Mouse (Mus musculus) ZHBTc4 (cell line): Measurements from ENCODE around the gene H2-Eb1.
A peak's percentile ranks its signal among the peaks of the same experiment; 100 is the strongest.

Experiments
- DNase-seq: peaks from one replicate; pipeline ENCODE4 v3.0.0-alpha.2; 2011; ENCODE audit warnings: low read depth, low spot score

Gene H2-Eb1

GRCm38 (mm10) chr17:34305380-34306030, at the start of gene H2-Eb1:
H2-Eb1 (plus strand) TSS chr17:34305867.
- peak; percentile 79 for DNase-seq

GRCm38 (mm10) chr17:34256501-34256900, 49.2 kb upstream of the H2-Eb1 start:
- DNase-seq, result no peak

DNA sequence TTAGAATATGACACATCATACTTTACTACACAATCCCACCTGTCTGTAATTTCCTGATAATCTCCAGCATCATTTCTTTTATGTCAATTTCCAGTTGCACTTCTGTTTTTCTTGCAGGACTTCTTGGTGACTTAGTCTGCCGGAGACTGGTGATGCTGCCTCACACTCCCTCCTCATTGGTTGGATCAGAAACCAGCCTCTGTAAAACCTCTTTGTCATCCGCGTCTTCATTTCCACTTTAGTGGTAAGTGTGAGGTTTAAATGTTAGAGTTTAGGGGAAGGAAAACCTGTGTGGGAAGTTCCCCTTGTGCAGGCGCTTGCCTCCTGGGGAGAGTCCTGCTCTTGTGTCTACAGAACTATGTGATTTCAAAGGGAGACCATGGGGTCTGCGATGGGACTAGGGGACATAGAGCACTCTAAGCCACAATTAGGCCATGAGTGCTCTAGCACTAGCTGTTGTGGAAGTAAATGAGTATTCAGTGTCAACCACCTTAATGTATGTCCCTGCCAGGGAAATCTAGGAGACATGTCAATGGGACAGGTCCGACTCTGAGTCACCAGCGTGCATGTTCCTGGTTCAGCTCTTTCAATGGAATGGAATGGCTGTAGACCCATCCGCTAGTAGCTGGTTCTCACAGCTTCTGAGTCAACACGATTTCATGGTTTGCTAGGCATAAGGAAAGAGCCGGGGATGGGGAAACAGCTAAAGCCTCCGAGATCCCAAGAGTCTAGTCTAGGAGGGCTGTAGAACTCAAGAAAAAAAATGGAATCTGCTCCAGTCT, 47.9 kb upstream of the H2-Eb1 start, which contains the start of gene H2-Ab1:
Gene H2-Ab1, plus strand, starts transcription at position 96 of the 782 bp plus-strand sequence.
- DNase-seq, result peak; percentile 49

DNA sequence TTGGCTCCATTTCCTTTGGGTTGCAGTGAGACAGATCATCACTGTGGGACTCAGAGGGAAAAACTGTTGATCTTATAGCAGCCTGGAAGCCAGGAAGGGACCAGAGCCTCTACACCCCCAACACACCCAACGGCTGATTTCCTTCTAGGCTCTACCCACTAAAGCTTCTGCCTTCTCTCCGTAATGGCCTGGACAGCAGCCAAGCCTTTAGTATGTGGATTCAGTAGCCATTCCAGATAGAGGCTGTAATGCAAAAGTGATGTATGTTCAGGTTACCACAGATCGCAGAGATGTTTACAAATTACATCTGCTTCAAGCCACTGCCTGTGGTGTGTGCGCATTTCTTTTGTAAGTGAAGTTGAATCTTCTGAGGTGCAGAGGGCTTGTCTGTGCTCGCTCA, 45.1 kb upstream of the H2-Eb1 start:
- no peak for DNase-seq

- DNase-seq, result peak; percentile 68
Observed at GRCm38 (mm10) chr17:34261502-34261901, 44.2 kb upstream of the H2-Eb1 start.

DNA sequence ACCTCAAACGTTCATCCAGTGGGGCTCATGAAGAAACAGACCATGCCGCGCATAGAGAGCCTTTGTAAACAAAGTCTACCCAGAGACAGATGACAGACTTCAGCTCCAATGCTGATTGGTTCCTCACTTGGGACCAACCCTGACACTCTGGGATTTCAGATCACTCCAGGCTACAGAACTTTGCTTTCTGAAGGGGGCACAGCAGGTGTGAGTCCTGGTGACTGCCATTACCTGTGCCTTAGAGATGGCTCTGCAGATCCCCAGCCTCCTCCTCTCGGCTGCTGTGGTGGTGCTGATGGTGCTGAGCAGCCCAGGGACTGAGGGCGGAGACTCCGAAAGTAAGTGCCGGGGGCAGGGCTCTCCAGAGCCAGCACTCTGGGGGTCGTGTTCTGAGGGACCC, 42.6 kb upstream of the H2-Eb1 start:
- DNase-seq, result peak; percentile 84

GRCm38 (mm10) chr17:34263811-34264371, 41.8 kb upstream of the H2-Eb1 start:
- DNase-seq, result peak; percentile 65

- peak; percentile 64 for DNase-seq
Observed at GRCm38 (mm10) chr17:34264452-34265351, 41.0 kb upstream of the H2-Eb1 start.

DNA sequence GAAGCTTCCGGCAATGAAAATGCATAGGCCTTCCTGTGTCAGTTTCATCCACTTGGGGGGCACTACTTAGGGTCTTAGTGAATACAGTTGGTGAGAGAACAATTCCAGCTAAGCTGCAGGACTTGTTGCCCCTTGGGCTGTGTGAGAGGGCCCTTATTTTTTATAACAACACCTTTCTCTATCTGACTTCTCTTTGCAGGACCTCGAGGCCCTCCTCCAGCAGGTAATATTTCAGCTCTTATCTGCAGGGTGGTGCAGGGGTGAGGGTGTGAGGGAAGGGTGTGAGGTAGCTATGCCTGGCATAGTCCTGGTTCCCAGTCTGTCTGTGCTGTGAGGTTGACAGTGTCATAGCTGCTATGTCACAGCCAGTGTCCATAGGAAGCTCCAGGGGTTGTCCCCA, 37.4 kb upstream of the H2-Eb1 start:
- DNase-seq, result no peak

- DNase-seq, result no peak
Observed at GRCm38 (mm10) chr17:34268748-34269147, 36.9 kb upstream of the H2-Eb1 start.

DNA sequence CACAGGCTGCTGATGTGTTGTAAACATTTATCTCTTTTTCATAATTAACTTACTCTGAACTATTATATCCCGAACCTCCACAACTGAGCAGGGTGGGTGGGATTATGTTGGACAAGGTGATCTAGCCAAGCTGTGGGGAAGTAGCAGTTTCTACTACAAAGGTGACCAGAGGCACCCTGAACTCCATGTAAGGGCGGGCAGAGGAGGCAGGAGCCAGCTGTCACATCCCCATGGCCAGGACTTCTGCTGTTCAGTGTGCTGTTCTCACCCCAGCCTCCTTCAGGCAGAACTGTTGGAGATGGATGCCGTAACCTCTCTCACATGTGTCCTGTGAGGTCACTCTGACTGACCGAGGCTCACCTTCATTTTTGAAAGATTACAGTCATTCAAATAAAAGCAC, 35.9 kb upstream of the H2-Eb1 start:
- DNase-seq, result no peak

DNA sequence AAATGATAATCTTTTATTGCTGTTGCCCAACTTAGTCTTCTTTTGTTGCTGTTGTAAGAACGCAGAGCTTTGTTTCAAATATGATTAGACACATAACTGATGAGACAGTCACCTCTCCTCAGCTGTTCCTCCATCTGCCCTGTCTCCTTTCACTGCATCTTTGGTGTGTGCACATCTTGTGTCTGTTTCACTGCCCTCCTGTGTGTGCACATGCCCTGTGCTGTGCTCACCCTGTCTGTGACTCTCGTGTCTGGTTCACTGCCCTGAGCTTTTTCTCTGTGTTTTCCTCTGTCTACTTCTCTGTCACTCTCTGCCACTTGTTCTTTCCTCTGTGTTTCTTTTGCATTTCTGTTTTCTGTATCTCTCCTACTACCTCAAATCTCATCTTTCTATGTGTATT, 35.4 kb upstream of the H2-Eb1 start:
- DNase-seq, result no peak

DNA sequence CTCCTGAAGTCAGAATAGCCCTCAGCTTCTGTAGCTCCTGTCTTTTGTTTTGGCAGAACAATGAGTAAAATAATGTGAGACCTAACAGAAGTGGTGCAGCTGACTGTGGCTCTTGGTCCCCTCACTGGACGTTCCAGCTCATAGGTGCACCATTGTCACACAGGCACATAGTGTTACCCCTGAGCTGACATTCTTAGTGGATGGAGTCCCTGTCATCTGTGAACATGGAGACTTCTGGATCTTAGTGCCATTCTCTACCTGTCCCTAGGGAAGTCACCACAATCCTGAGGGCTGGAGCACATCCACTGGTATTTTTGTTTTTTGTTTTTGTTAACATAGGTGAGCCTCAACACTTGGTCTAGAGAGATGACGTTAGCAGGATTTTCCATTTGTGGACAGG, 34.7 kb upstream of the H2-Eb1 start:
- no peak for DNase-seq

DNA sequence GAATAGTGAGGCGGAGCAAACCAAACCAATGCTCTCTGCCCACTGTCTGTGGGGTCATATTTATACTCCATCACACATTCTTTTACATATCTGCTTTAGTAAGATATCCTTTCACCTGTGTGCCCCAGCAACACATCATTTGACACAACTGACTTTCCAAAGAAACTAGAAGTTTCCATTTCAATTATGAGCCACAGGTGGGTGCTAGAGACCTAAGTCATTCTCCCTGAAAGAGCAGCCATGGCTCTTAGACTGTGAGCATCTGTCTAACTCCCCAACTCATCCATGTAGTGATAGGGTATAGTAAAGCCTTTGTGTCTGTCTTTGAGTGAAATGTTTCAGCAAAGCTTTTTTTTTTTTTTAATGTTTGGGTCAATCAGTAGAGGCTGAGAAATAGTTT, 33.6 kb upstream of the H2-Eb1 start:
- no peak for DNase-seq

DNA sequence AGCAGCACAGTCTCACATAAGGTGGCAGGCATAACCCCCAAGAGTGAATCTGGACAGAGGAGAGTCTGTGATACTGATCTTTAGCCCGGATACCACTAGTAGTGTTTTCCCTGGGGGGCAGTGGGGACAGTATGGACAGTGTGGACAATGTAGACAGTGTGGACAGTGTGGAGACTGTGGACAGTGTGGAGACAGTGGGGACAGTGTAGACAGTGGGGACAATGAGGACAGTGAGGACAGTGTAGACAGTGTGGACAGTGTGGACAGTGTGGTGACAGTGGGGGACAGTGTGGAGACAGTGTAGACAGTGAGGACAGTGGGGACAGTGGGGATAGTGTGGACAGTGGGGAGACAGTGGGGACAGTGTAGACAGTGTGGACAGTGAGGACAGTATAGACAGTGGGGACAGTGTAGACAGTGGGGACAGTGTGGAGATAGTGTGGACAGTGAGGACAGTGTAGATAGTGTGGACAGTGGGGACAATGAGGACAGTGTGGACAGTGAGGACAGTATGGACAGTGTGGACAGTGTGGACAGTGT, 25.1 kb upstream of the H2-Eb1 start:
- DNase-seq, result no peak

DNA sequence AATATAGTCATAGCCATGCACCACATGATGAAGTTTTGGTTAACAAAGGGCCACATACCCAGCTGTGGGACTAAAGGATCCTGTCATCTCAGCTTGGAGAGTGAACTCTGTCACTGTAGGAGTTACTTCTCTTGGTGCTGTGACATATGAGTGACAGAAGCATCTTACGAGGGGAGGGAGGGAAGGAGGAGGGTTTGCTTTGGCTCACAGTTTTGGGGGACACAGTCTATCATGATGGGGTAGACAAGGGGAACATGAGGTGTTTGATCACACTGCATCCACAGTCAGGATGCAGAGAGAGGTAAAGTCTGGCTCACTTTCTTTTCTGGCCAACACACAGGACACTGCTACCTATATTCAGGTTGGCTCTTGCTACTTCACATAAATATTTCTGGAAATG, 23.8 kb upstream of the H2-Eb1 start:
- DNase-seq, result no peak

DNA sequence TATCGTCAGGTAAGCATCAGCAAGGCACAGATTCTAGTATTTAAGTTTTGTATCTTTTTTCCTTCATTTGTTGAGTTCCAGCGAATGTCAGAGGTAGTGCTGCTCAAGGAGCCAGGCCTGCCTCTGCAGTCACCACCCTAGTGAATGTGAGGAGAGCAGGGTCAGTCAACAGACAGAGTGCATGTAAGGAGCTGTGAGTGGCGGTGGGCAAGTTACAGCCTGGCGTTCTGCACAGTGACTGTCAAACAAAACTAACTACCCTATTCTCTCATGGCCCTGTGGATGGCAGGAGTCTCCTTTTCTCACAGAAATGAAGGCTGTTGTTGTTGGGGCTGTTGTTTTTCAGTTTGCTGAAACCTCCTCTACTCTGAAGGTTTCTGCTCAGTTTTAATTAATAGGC, 20.3 kb upstream of the H2-Eb1 start:
- no peak for DNase-seq

DNA sequence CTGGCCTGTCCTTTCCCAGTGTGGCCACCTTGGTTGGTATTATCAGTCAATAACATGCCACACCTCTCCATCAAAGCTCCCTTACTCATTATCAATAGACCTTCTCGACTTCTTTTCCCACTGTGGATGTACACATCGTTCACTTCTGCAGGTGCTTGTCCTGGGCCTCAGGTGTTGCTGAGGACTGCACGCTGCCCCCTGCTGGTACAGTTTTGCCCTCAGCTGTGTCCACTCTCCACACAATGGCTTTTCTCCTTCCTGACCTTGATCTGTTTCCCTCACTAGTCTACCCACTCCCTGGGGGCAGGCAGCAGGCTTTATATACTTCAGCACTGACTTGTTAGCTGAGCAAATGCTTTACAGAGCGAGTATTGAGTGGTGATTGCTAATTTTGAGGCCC, 19.8 kb upstream of the H2-Eb1 start:
- DNase-seq, result no peak

DNA sequence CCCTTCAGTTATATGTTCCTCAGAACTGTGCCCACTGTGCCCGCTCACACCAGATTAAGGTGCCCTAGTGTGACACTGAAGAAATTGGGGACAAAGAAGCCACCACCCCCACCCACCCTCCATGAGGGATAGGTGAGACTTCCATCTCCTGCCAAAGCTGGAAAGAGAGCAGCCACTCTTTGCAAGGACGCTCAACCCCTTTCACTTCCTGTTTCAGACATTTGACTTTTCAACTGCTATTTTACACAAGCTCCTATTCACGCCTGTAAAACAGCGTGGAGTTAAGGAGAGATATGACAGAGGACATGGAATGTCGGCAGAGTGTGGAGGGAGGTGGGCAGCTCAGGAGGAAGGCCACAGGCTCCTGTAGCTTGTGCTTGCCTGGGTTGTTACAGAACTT, 19.2 kb upstream of the H2-Eb1 start:
- DNase-seq, result no peak

GRCm38 (mm10) chr17:34286999-34287398, 18.7 kb upstream of the H2-Eb1 start:
- no peak for DNase-seq

DNA sequence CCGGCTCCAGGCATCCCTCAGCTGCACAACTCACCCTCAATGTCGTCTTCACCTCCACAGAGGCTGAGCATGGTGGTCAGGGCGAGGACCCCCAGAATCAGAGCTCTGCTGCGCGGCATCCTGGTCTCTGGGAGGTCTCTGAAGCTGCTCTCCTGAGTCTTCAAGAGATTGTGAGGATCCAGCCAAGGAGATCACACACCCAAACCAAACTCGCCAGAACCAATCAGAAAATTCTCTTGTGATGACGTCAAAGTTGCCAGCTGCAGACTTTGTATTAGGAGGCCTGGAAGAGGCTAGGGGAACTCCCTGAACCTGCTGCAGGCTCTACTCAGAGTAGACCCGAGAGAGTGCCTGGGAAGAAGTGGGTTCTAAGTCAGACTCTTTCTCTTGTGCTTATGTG, 18.0 kb upstream of the H2-Eb1 start, which contains the start of gene H2-Aa:
Gene H2-Aa, minus strand, starts transcription at position 176 of the 400 bp plus-strand sequence.
- DNase-seq, result peak; percentile 68
